Mouse (Mus musculus) urinary bladder, postnatal 25 days (tissue): ENCODE results near the gene Mecom.

Source experiments
- DNase-seq: peaks from one replicate; pipeline ENCODE4 v3.0.0; 2022; ENCODE audit warnings: low spot score

The Mecom gene

GRCm38 (mm10) chr3:30483006-30483684 lies 64.7 kb downstream of the Mecom start:
- no peak for DNase-seq

DNA sequence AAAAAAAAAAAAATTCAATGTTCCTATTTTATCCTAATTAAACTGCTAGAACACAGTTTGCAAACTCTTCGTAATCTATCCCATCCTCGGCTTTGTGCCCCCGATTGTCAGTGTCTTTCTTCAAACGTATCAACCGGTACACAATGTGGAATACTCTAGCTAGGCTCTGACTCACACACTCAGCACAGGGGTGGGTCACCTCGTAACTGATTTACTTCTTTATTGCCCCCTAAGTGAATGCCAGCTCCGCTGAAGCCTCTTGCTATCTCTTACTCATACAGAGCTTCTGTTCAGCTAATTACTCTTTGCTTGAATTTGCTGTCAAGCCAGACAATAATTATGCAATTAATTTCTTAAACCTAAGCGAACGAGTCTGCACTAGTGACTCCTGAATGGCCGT lies 66.1 kb downstream of the Mecom start:
- DNase-seq, result no peak

GRCm38 (mm10) chr3:30480551-30480950 lies 67.3 kb downstream of the Mecom start:
- no peak for DNase-seq

- DNase-seq, result no peak
Observed at GRCm38 (mm10) chr3:30478252-30478651, 69.6 kb downstream of the Mecom start.

- no peak for DNase-seq
Observed at GRCm38 (mm10) chr3:30477008-30477407, 70.8 kb downstream of the Mecom start.

- DNase-seq, result no peak
Observed at GRCm38 (mm10) chr3:30475591-30475990, 72.2 kb downstream of the Mecom start.

- DNase-seq, result no peak
Observed at GRCm38 (mm10) chr3:30468068-30468835, 79.6 kb downstream of the Mecom start.

- no peak for DNase-seq
Observed at GRCm38 (mm10) chr3:30466031-30466650, 81.7 kb downstream of the Mecom start.

GRCm38 (mm10) chr3:30464497-30464896 lies 83.3 kb downstream of the Mecom start:
- no peak for DNase-seq

- no peak for DNase-seq
Observed at GRCm38 (mm10) chr3:30461831-30462230, 86.0 kb downstream of the Mecom start.

DNA sequence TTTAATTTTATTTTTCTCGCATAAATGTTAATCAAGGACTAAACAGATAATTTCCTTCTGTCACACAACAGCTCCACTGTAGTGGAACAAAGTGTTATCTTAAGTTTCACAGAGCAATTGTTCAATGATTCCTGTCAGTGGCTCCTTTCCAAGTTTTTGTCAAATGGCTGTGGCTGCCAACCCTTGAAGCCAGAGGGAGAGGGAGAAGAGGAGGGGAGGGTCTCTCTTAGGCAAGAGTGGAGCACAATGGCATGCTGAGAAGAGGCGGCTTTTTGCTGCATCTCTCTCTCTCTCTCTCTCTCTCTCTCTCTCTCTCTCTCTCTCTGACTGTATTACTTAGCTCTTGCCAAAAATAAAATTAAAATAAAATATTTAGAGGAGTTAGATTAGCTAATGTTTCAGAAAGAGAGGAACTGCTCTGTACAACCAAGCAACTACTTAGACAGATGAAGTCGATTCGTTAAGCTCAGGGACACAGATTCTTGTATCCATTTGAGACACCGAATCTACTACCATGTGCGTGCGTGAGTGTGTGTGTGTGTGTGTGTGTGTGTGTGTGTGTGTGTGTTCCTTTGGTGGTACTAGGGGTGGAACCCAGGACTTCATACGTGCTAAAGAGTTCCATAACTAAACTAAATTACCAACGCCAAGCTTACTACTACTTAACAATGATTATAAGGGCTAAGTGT lies 86.8 kb downstream of the Mecom start:
- no peak for DNase-seq

DNA sequence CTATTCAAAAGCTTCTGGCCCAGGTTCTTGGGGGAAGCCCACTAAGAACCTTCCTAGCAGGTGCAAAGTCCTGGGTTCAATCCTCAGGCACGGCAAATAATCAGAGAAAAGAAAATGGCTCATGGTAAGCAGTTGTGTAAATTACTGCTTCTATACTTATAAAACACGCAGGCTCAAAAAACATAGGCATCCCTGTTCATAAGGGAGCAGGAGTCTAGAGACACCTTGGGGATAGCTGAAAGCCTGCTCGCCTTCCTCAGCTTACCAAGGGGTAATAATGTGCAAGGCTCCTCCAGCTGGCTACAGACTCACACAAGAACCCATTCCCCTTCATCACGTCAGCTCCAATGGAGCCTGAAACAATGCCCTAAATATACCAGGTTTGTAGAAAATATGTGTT lies 88.2 kb downstream of the Mecom start:
- DNase-seq, result no peak

GRCm38 (mm10) chr3:30457975-30458678 lies 89.7 kb downstream of the Mecom start:
- DNase-seq, result no peak

DNA sequence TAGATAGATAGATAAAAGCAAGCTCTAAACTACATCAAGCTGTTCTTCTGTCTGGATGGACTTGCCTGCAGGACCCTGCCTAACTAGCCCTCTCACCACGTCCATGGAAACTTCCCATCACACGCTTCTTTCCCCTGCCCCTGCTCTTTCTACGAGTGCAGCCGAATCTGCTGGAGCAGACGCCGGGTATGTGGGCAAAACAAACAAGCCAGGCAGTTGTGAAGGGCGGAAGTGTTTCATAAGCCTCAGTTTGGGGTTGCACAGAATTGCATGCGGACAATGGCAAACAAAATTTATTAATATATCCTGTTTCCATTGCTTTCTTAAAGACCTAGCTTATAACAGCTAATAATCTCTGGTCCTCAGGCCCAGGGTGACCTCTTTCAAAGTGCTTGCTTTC lies 91.9 kb downstream of the Mecom start:
- DNase-seq, result no peak

DNA sequence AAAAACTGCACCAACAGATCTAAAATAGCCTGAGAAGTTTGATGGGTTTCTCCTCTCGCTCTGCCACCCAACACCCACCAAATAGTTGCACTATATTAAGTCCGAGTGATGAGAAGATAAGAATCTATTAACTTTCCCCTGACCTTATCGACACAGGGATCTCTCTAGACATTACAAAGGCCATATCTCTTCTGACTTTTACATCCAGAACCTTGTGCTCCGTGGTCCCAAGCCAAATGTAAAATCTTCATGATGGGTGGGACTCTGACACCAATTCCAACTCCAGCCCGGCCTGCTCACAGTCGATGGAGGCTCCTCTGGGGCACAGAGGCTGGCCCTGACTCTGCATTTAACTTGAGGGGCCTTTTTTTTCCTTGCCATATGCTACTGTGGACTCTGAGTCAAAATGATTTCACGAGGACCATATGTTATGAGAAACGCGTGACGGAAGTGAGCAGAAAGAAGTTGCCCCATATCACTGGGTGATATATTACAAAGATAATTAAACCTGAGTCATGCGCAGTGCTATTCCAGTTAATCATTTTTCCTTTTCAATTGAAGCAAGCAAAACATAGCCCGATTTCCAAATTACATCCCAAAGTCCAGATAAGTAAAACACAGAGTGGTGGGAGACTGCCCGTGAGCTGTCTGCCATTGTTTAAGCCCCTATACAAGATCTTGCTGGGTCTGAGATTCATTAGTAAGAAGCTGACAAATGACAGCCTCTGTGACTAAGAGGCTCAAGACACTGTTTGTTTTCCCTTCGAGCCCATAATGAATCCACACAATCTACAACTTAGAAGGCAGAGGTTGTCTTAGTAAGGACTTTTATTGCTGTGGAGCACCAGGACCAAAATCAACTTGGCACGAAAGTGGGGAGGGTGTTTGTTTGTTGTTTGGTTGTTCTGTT lies 94.0 kb downstream of the Mecom start:
- DNase-seq, result no peak

DNA sequence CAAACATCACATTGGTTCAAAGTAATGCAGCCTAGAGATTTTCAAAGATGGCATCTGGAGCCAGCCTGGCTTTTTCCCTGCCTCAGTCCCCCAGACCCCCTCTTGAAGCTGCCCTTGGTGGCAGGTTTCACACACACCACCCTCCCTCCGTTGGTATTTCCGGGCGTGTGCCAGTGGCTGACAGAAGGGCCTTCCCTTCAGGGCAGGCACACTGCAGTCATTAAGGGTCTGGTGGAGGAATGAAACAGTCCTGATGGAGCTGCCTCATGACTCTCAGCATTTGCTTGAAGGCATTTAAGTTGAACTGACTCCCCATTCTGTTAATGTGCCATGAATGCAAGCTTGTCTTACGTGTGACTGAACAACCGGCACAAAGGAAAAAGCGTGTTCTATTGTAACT lies 94.8 kb downstream of the Mecom start:
- no peak for DNase-seq

DNA sequence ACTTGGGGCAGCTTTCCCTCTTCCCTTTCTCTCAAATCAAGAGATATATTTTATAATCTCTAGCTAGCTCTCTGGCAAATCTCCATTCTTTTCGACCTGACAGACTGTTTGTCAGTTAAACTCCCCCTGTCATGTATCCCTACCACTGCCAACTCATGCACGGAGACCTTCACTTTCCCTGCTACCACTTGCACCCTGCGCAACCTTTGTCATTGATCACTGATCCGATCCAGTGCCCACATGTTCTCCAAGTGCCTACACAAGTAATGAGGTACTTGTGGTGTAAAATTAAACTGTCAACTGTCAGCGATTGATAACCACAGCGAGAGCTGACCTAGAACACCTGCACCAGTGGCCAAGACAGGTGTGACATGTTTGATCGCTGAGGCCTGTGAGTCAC lies 95.3 kb downstream of the Mecom start:
- no peak for DNase-seq

GRCm38 (mm10) chr3:30450206-30450965 lies 97.4 kb downstream of the Mecom start:
- no peak for DNase-seq

DNA sequence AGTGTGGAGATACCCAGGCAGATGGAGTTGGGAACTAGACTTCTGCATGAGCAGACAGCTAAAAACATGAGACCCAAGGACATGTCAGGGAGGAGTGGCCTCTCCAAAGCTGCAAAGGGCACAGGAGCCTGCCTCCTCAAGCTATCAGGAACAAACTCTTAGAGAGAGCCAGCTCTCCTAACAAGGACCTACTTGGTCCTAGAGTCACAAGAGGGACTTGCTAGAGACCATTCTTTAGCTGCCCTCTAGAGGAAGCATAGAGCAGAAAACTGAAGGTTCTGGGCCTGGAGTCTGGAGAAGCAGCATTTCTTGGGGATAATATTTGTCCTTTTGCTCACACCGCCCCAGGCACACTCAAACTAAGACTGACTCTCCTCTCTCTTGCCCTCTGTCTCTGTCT lies 99.2 kb downstream of the Mecom start:
- DNase-seq, result no peak

GRCm38 (mm10) chr3:30445970-30446442 lies 101.8 kb downstream of the Mecom start:
- no peak for DNase-seq
